Mouse (Mus musculus) bone marrow, adult 2 months (tissue): ENCODE results near the gene Gpr157.

Experiments used
- CTCF ChIP-seq: fragments of 200-500 bp; IDR thresholded peaks from 2 replicates; pipeline ENCODE4 v1.5.1; 2011; ENCODE audit warnings: low read length, control low read depth; ENCODE audit not compliant: control insufficient read depth, insufficient read depth
- POLR2A ChIP-seq: fragments of 200-500 bp; IDR thresholded peaks from 2 replicates; pipeline ENCODE4 v1.6.1; 2011; ENCODE audit warnings: low read depth, mild to moderate bottlenecking, control low read depth, low read length, borderline replicate concordance; ENCODE audit not compliant: control insufficient read depth

DNA sequence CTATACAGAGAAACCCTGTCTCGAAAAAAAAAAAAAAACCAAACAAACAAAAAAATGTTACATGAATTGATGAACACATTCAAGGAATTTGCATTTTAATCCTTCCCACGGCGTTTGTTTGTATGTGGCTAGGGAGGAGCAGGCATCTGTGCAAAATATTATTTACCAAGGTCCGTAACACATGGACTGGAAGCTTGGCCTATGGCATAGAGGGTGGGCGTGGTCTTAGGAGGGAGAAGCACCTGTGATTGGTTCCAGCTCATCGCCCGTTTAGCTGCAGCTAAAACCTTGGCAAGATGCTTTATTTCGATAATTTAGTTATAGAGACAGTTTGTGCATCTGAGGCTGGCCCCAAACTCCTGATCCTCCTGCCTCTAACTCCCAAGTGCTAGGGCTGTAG lies 34.3 kb downstream of the Gpr157 start:
- TF ChIP-seq CTCF (no peak), POLR2A (no peak)
